Mouse (Mus musculus) ES-E14 (cell line): ENCODE measurements at regions not wholly inside any gene's neighbourhood (a gene's known extent, or its start where the extent isn't known, plus 50 kb on each side); places are given as distances from the start of the nearest gene placed in this dataset.

Experiments used
- CHD2 ChIP-seq: IDR thresholded peaks from 2 replicates; pipeline ENCODE4 v1.6.1; 2014; ENCODE audit warnings: mild to moderate bottlenecking, low read depth, low read length, inconsistent platforms
- HCFC1 ChIP-seq: IDR thresholded peaks from 2 replicates; pipeline ENCODE4 v1.6.1; 2012; ENCODE audit warnings: low read length, inconsistent platforms, borderline replicate concordance; ENCODE audit not compliant: insufficient read depth
- MAFK ChIP-seq: IDR thresholded peaks from 2 replicates; pipeline ENCODE4 v1.6.1; 2014; ENCODE audit warnings: mild to moderate bottlenecking, low read depth, low read length, inconsistent platforms; ENCODE audit not compliant: insufficient read depth
- ZC3H11A ChIP-seq: IDR thresholded peaks from 2 replicates; pipeline ENCODE4 v1.6.1; 2012; ENCODE audit warnings: low read depth, mild to moderate bottlenecking, inconsistent platforms, low read length, borderline replicate concordance
- ZNF384 ChIP-seq: IDR thresholded peaks from 2 replicates; pipeline ENCODE4 v1.6.1; 2012; ENCODE audit warnings: low read depth, low read length, inconsistent platforms

DNA sequence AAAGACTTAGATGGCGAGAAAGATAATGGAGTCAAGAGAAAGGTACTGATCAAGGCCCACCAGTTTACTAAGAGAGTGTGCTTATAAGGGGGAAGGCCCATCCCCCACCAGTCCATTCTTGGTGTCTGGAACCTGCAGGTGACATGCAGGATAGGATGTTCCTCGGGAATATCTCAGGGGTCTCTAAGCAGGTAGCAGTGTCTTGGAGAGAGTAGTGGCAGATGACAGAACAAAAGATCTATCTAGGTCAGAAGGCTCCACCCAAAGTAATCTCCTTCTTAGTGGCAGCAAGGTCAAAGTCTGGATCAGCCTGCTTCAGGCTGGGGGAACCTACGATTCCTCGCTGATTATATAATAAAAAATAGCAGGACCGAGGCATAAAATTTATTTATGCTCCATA, 561.0 kb downstream of the Amd2 start:
- TF ChIP-seq ZNF384, result no peak
- no peak for TF ChIP-seq CHD2
- TF ChIP-seq ZC3H11A, result no peak
- no peak for TF ChIP-seq MAFK
- no peak for TF ChIP-seq HCFC1
